Mouse (Mus musculus) thymus, adult 2 months (tissue): ENCODE data around the gene Olfr312.

ENCODE experiments used
- CTCF ChIP-seq: fragments of 200-500 bp; IDR thresholded peaks from 2 replicates; pipeline ENCODE4 v1.5.1; 2012; ENCODE audit warnings: mild to moderate bottlenecking, control low read depth, low read length, moderate library complexity, borderline replicate concordance; ENCODE audit not compliant: control insufficient read depth, poor library complexity, insufficient read depth; ENCODE audit errors: extremely low read depth
- POLR2A ChIP-seq: fragments of 200-500 bp; IDR thresholded peaks from 2 replicates; pipeline ENCODE4 v1.6.1; 2012; ENCODE audit warnings: mild to moderate bottlenecking, low read length, control low read depth, moderate library complexity; ENCODE audit not compliant: control insufficient read depth, poor library complexity, insufficient read depth; ENCODE audit errors: extremely low read depth

- TF ChIP-seq POLR2A (no peak), CTCF (no peak)
Measured at GRCm38 (mm10) chr11:58804393-58804792, 24.6 kb upstream of the Olfr312 start.
